Mouse (Mus musculus): ENCODE data around the gene A930033H14Rik.

Gene A930033H14Rik

DNA sequence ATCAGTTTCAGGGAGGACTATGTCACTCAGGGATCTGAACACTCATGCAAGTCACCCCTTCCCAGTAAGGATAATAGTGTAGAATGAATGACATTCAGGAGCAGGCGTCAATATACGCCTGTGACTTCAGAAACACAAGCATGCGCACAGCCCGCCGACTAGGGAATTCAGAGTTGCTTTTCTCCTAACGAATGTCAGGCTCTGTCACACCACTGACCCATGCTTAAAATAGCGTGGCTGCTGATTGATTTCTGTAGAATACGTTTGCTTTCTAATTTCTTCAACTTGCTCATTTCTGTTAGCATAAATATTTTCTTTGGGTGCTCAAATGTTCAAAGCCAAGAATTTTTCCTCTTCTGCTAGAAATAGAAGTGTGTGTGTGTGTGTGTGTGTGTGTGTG is 13.1 kb upstream of the A930033H14Rik start:
- no peak for DNase-seq

DNA sequence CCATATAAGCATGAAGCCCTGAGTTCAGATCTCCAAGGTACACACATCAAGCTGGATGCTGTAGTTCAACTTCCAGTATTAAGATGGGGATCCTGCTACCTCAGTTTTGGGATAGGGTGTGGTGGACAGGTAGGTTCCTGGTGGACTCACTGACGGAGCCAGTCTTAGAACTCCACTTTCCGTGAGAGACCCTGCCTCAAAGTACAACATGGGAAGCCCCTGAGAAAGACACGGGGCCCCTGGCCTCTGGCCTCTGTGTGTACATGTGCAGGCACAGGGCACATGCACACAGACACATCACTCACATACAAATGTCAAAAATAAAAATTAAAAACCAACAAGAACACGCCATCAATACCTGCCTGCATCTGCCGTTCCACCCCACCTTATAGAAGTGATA is 12.6 kb upstream of the A930033H14Rik start:
- DNase-seq = no peak

DNA sequence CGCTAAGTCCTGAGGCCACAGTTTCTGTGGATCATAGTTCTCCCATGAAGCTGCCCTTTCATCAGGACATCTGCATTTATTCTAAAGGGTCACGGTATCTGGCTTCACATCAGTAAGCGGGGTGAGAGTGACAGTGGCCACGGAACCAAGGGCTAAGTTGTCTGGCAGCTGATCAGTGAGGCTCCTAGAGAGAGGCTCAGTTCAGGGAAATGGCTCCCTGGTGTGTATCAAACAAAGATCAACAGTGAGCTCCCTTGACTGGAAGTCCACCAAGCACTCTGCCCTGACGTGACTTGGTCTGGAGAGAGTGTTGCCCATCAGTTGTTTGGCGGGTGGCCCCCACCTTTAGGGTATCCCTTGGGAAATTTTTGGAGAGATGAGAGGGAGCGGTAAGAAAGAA is 11.4 kb upstream of the A930033H14Rik start:
- no peak for DNase-seq

DNA sequence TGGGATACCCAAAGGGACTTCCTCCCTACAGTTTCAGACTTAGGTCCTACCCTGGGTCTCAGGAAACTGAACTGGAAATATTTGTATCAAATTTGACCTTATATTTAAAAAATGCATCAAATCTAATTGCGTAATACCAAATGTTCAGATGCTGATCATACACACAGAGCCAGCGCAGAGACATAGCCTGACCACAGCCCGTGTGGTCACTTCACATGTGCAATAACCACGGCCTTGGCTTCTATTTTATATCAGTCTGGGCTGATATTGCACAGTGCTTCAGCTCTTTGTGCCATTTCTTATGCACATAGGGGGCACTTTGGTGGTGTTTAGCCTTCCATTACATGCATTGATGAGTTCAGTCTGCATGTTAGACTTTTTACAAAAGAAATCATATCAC is 10.3 kb upstream of the A930033H14Rik start:
- no peak for DNase-seq

DNA sequence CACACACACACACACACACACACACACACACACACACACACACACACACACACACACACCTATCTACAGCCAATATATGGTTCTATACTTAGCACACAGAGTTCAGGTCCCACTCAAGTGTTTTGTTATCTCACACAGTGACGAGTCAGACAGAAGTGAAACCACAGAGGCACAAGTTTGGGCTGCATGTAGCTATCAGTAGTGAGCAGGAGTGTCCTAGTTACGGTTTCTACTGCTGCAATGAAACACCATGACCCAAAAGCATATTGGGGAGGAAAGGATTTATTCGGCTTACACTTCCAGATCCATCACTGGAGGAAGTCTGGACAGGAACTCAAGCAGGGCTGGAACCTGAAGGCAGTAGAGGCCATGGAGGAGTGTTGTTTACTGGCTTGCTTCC is 9.1 kb upstream of the A930033H14Rik start:
- no peak for DNase-seq

DNA sequence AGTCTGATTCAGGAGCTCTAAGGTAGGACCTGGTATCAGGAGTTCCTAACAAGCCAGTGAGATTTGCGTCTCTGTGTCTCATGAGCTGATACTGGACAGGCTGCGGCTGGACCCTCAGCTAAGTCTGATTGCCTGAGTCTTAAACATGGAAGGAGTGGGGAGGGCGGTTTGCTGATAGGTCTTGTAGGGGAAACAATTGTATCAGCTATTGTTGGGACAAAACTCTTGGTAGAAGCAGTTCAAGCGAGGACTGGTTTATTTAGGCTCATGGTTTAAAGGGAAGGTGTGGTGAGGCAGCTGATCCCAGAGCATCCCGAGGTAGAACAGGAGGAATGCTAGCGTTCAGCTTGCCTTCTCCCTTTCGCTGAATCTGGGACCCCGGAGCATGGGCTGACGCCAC is 8.2 kb upstream of the A930033H14Rik start:
- no peak for DNase-seq

DNA sequence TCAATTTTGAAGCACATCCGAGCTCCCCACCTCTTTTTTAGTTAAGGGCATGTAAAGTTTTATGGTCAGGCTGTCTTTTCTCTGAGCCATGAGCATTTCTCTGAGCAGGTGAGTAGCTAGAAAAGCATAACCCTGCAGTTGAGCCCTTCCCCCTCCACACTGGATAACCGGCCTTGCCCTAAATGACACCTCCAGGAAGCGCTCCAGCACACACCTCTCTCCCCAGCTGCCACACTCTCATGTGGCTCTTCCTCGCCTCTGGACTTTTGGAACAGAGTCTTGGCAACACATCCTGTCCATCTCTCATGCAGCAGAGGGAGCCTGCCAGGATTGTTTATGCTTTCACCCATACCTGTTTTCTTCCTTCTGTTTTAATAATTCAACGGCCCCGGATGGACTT is 7.4 kb upstream of the A930033H14Rik start:
- no peak for DNase-seq

DNA sequence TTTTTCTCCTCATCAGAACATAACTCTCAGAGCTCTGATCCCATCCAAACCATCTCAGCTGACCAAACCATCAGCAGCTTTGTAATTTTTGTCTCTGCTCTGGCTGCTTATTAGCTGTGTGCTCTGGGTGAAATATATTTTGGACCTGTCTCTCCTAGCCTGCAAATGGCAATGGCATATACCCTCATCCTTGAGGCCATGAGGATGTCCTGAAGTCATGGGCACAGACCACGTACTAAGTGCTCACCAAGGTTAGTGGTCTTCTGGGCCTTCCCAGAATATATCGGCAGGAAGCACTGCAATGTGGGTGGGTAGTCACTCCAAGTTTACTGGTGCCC is 6.4 kb upstream of the A930033H14Rik start:
- DNase-seq = no peak

DNA sequence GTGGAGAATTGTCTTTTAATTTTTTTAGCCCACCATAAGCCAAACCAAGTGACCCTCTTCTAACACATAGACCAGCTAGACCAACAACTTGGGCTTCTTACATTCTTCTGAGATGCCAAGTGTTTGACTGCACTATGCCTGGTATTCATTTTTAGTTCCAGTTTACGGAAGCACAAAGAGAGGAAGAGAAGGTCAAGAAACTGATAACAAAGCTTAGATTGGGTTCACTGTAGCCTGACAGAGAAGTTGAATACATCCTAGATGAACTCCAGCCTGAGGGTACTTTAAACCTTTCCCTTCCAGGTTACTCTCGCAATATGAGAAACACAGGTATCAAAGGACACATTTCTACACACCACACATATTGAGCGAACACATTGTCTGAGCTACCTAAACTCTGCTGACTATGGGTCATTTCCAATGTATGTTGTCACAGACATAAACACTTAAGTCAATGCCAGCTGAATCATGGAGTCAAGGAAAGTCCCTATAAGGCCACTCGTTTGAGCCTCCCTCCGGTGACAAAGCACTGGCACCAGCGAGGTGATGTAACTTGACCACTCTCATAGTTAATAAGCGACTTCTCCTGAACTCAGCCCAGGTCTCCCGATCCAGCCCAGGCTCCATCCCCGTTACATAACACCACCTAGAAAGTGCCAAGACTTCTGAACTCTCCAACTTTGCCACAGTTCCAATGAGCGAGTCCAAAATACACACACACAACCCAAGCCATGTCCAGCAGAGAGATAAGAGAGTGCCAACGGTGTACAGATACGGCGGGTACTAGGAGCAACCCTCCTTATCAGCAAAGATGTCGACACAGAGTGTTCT is 5.8 kb upstream of the A930033H14Rik start:
- no peak for DNase-seq

DNA sequence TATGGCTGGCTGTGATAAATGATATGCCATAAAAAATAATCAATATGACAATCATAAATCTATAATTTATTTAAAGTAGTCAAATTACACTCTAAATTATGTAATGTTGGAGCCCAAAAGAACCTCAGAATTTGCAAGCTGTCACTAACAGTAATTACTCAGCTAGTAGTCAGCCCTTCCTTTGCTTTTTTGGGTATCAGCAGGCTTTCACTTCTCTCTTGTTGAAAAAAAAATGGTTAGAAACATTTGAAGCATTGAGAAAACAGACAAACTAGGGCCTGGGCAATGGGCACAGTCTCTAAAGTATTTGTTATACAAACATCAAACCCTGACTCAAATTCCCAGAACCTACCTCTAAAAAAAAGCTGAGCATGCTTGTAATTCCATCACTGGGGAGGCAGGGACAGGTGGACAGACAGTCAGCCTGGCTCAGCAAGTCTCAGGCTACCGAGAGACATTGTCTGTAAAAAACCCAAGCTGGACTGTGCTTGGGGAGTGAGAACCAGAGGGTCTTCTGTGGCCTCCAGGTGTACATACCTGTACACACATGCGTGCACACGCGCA is 4.3 kb upstream of the A930033H14Rik start:
- DNase-seq = no peak

DNA sequence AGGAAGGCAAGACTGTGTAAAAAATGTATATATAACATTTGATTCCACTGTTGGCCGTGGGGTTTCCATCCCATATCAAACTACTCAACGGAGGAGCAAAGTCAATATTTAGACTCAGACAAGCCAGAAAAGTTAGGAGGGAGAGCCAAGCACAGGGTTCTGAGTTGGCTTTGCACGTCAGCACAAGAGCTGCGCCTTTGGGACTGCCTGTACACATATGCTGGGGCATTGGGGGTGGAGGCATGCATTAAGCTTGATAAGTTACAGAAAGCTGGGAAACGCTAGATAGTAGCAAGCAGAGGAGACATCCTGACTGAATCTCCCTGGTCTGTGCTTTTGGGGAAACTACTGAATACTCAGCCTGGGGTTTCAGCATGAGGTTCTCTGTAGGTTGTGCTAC is 1.1 kb upstream of the A930033H14Rik start:
- DNase-seq = no peak

DNA sequence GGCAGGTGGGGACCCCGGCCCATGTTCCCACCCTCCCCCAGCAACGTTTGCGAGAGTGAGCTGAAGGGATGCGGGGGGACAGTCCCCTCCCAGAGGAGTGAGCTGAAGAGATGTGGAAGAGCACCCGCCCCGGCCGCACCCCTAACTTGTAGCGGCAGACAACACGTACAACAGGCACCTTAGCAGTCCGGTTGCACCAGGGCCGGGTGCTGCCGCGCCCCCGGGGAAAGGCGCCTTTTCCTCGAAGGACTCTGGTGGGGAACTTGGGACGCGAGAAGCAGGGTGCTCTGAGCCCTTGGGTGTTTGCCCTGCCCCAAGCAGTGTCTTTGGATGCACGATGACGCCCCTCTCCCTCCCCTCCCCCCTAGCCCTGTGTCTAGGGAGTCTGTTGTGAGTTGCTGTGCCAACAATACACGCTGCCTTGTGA is 566 bp upstream of the A930033H14Rik start:
- peak; percentile 66 for DNase-seq

DNA sequence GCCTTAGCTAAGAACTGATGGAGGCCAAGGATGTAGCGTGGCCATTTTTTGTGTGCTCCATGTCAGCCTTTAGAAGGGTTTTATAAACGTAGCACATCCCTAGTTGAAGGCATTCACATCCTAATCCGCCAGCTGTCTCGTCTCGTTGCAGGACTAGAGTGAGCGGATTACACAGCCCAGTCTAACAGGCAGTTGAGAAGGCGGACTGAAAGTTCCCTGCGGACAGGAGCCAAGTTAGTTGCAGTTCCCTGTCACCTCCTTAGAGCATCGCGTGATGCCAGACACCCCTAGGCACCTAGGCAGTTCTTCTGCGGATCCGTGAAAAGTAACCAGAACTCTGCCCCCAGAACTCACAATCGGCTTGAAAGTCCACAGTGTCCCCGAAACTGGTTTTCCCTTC is 922 bp downstream of the A930033H14Rik start:
- DNase-seq = peak; percentile 85

DNA sequence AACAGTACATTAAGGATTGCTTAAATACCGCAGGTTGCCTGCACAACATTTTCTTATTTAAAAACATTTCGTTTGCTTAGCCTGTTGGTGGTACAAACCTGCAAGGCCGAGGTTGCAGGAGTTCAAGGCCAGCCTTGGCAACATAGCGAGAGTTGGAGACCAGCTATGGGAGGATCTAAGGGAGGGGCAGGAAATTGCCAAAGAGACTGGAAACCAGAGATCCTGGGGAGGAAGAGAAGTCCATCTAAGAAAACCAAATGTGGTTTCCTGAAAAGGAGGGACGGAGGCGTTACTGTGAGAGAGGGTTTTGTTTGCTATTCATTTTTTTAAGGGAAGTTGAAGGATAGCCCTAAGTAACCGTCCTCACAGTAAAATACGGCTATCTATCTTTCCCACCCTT is 1.3 kb downstream of the A930033H14Rik start:
- DNase-seq = no peak

DNA sequence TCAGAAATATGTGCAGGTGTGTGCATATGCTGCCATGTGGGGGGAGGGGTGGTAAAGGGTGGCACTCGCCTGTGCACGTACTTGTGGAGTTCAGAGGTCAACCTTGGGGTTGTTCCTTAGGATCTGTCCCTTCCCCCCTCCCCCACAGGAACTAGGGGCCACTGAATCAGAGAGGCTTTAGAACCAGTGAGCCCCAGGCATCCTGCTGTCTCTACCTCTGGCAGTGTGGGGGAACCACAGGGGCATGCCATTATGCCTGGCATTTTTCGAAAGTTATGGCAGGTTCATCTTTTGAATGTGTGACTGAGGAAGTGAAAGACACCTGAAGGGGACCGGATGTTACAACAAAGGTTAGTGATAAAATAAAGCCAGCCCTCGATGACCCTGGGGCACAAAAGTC is 2.2 kb downstream of the A930033H14Rik start:
- DNase-seq = no peak

DNA sequence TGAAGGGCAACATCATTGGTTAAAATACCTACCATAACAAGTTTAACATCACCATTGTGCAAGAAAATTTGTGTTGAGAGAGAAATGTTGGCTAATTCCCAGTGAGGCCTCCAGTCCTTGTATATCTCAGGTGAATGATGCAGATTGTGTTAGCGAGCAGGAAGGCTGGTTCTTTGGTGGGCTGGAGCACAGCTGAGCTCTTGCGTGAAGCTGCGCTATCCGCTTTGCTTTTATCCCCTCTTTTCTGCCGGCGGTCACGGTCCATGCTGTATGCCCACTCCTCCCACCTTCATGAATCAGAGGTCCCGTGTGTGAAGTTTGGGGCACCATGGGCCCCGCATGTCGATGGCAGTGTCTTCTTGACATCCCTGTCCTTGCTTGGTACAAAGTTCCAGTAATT is 2.9 kb downstream of the A930033H14Rik start:
- no peak for DNase-seq

DNA sequence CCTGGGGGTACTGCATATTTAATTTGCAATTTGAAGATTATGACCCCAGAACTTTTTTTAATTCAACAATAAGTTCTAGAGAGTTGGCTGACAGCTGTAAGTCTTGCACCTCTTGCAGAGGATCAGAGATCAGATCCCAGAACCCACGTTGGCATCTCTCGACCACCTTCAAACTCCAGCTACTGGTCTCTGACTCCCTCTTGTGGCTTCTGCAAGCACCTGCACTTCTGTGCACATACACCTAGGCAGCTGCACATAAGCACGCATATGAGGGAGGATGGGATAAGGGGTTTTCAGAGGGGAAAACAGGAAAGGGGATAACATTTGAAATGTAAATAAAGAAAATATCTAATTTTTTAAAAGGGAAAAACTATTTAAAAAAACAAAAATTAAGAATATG is 4.2 kb downstream of the A930033H14Rik start:
- no peak for DNase-seq

DNA sequence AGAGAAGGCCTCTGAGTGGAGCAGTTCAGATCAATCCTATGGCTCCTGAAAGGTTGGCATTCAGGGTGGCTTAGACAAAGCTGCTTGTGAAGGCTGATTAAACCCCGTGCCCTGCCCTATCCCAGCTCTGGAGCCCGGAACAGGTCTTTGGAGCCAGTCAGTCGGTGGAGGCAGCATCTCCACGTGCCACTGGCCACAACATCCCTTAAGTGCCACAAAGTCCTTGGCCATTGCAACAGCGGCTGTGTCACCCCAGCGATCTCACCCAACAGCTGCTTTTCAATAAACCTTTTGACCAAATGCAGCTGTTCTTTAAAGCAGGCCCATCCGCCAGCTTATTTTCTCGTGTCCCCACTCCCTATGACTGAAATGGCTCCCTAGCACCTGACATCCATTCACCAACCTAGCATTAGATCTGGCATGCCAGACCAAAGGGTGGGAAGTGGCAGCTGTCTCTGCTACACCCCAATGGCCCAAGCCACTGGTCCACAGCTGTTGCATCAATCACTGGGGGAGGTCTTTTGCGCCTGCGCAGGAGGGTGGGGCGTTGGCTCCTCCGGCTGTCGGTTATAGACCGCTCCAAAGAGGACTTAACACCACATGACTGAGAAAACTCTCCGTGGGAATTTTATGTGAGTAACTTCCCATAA is 4.8 kb downstream of the A930033H14Rik start:
- DNase-seq = no peak

DNA sequence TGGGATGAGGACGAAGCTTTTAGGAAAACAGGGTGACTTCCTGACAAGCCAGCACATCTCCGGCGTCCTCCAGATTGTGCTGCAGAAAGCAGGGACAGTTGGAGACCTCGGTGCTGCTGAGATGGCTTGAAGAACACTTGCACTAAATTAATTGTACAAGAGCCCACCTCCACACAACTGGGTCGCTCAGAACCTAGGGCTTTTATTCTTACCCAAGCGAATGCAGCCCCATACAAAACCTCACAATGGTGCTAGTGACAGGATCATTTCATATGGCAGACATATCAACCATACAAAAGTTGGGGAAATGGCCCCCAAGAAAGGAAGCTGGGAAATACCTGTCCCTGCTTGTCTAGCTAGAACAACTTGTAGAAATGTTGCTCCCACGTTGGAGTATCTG is 5.4 kb downstream of the A930033H14Rik start:
- no peak for DNase-seq

DNA sequence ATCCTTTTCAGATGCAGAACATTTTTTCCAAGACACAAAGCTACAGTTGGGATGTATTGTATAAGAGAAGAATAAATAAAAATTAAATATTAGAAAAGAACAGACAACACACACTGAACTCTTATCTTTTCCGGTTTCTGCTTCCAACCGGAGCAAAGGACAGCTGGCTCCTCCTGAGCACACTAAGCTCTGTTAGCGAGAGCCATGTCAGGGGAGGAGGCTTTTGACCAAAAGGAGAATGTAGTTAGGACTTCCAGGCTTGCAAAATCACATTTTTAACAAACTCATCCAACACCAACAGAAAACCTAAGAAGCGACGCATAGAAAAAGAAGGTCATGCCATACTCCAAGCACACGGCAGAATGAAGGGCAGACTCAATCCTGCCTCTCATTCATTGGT is 6.8 kb downstream of the A930033H14Rik start:
- DNase-seq = no peak

DNA sequence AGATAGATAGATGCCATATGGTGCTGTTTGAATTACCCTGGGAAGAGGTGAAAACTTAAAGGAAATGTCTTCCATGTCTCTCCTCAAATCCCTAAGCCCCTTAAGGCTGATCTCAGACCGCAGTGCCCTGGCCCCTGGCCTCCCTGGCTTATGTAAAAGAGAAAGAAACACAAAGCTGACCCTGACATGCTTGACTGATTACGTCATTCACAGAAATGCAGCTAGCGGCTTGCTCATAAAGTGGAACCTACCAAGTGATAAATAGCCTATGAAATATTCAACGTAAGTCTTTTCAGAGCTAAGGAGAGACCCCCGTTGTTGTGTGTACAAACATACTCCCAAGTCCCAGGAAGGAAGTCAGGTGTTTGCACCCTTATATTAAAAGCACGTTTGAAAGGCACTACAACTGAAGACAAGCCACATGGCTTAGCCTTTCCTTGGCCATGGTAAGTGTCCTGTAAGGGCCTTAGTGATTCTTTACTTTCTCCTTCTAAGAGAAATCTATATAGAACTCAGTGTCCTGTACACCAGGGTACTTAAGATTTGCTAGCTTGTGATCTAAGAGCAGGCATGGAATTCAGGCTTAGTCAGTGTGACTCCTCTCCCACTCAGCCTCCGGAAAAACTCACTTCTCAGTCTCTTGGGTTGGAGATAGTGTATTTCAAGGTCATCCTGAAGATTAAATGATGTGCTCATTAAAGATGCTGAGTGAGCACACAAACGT is 8.1 kb downstream of the A930033H14Rik start:
- peak; percentile 56 for DNase-seq

DNA sequence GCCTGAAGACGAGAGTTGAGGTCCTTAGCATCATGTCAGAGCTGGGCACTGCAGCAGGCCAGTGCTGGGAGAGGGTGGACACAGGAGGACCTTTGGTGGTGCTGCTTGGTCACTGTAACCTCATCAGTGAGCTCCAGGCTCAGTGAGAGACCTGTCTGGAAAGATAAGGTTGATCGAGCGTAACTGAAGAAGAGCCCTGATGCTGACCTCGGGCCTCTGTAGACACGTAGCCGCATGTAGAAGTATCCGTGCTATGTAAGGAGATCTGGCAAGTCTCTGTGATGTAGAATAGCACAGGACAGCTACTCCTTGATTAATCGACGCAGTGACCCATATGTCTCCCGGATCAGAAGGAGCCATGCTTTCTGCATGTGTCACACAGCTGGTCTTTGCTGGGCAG is 19.2 kb downstream of the A930033H14Rik start:
- DNase-seq = no peak

DNA sequence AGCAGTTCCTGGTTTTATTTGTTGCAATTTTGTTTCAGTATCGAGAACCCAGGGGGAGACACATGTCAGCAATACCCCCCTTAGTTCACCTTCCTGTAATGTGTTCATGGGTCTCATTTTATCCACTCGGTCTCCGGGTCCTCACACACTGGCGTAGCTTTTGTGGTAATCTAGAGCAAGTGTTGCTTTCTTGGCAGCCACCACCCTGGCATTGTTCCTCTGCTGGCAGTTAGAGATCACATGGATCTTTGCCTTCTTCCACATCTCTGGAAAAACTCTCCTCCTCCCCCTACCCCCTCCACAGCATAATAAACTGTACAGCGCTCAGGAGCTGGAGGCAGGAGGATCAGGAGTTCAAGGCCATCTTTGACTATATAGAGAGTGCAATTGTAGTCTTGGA is 20.6 kb downstream of the A930033H14Rik start:
- no peak for DNase-seq

All from retina, postnatal 1 day (tissue).